Mouse (Mus musculus) CH12.LX (cell line): ENCODE results near the gene Ppfibp2.

Experiments
- E2F4 ChIP-seq: IDR thresholded peaks from 2 replicates; pipeline ENCODE4 v1.6.1; 2011; ENCODE audit warnings: low read depth, low read length, improper control_type of control experiment; ENCODE audit not compliant: insufficient replicate concordance
- EP300 ChIP-seq: IDR thresholded peaks from 2 replicates; pipeline ENCODE4 v1.6.1; 2011; ENCODE audit warnings: low read length, improper control_type of control experiment
- ETS1 ChIP-seq: conservative IDR thresholded peaks from 2 replicates; pipeline ENCODE4 v1.6.1; 2012; ENCODE audit warnings: low read depth, mild to moderate bottlenecking, inconsistent platforms, low read length, improper control_type of control experiment, moderate library complexity
- GABPA ChIP-seq: IDR thresholded peaks from 2 replicates; pipeline ENCODE4 v1.6.1; 2012; ENCODE audit warnings: low read depth, low read length, improper control_type of control experiment, inconsistent platforms; ENCODE audit not compliant: insufficient replicate concordance
- MYC ChIP-seq: IDR thresholded peaks from 2 replicates; pipeline ENCODE4 v1.6.1; 2011; ENCODE audit warnings: low read depth, mild to moderate bottlenecking, improper control_type of control experiment, low read length
- POLR2A ChIP-seq: IDR thresholded peaks from 2 replicates; pipeline ENCODE4 v1.6.1; 2011; ENCODE audit warnings: low read depth, mild to moderate bottlenecking, improper control_type of control experiment, low read length
- POLR2AphosphoS2 ChIP-seq: IDR thresholded peaks from 2 replicates; pipeline ENCODE4 v1.6.1; 2011; ENCODE audit warnings: low read depth, low read length, improper control_type of control experiment
- RAD21 ChIP-seq: IDR thresholded peaks from 2 replicates; pipeline ENCODE4 v1.6.1; 2011; ENCODE audit warnings: low read depth, mild to moderate bottlenecking, low read length, improper control_type of control experiment, moderate library complexity
- TCF12 ChIP-seq: IDR thresholded peaks from 2 replicates; pipeline ENCODE4 v1.6.1; 2014; ENCODE audit warnings: low read depth, mild to moderate bottlenecking, inconsistent platforms, low read length, improper control_type of control experiment
- UBTF ChIP-seq: IDR thresholded peaks from 2 replicates; pipeline ENCODE4 v1.6.1; 2012; ENCODE audit warnings: low read depth, mild to moderate bottlenecking, inconsistent platforms, low read length, improper control_type of control experiment, moderate library complexity
- ZMIZ1 ChIP-seq: IDR thresholded peaks from 2 replicates; pipeline ENCODE4 v1.6.1; 2012; ENCODE audit warnings: low read depth, mild to moderate bottlenecking, inconsistent platforms, low read length, improper control_type of control experiment

- TF ChIP-seq TCF12 (peak; percentile 17; the same call in 1 of the 2 replicates), GABPA (no peak), EP300 (no peak), POLR2AphosphoS2 (no peak), UBTF (no peak), RAD21 (no peak), POLR2A (no peak), E2F4 (no peak), ETS1 (peak; percentile 46; the same call in 1 of the 2 replicates), ZMIZ1 (no peak), MYC (no peak)
These were observed 29.4 kb downstream of the Ppfibp2 start for GRCm38 (mm10) chr7:107624432-107624831.
